In genomic region chr1:36314959-36315775, GRCm38 (mm10) we compare ENCODE assay signal across 13 mouse cellular contexts. TPM values are rescaled to one million over a fixed set of nuclear protein-coding genes. Genes with fewer than 3 reads are reported as not detected.
A peak's percentile ranks its signal among the peaks of the same experiment; 100 is the strongest.
DNase-seq lines count a peak whose midpoint lies in the region; TF ChIP-seq lines count a peak whose summit lies in the region.
"Had no signal": no experiment of that assay in that cellular context is flagged by ENCODE, and none has a peak within 500 bp of the region (broad histone marks: within the 10 kb centered on the region; RNA-seq: fewer than 3 reads in every experiment).

No protein-coding gene starts in this region.

- H3K36me3 ChIP-seq in thymus, adult 2 months (ENCODE audit: control insufficient read depth, insufficient read depth, low read length): peaks cover 17% of the 10 kb centered on the region; the same call in 1 of the 2 replicates

- TF ChIP-seq POLR2A in thymus, adult 2 months (IDR thresholded peaks at IDR 0.05; ENCODE audit: control insufficient read depth, extremely low read depth, insufficient read depth, low read length, poor library complexity): no peak

- no peak overlapping the region for H3K4me3 ChIP-seq in thymus, adult 2 months (ENCODE audit: control insufficient read depth, insufficient read depth, low read length)
- H3K4me3 ChIP-seq: embryonic facial prominence, embryonic 12.5 days had no signal

- TF ChIP-seq CTCF in thymus, adult 2 months (IDR thresholded peaks at IDR 0.05; ENCODE audit: borderline replicate concordance, control insufficient read depth, extremely low read depth, insufficient read depth, low read length, poor library complexity): no peak

- peak; percentile 73 for DNase-seq in adrenal gland, adult 8-10 months
- DNase-seq in adrenal gland, postnatal 4 days (ENCODE audit: low spot score in 2 of 2): no peak
- peak; percentile 36 for DNase-seq in thymus, postnatal 25 days
- no peak for DNase-seq in thymus, adult 2 months
- DNase-seq in embryo, embryonic 10.5 days (ENCODE audit: low spot score): peak; percentile 24
- no peak for DNase-seq in layer of hippocampus, adult 9-10 months (ENCODE audit: low spot score)
- DNase-seq in right cerebral cortex, adult 18-20 months: no peak
- no peak for DNase-seq in layer of hippocampus, adult 9-11 months
- DNase-seq: gastrocnemius, postnatal 10 days; heart, postnatal 10 days; kidney, adult 18-20 months had no signal

- no peaks in the 10 kb centered on the region for H3K27me3 ChIP-seq in thymus, adult 2 months (ENCODE audit: control insufficient read depth, insufficient read depth, low read length)
- H3K27me3 ChIP-seq: embryonic facial prominence, embryonic 12.5 days had no signal

- no peak overlapping the region for H3K27ac ChIP-seq in thymus, adult 2 months (ENCODE audit: control insufficient read depth, insufficient read depth, low read length)
- H3K27ac ChIP-seq: embryonic facial prominence, embryonic 12.5 days had no signal

- peaks cover 1% of the 10 kb centered on the region; the same call in 1 of the 2 replicates for H3K4me1 ChIP-seq in thymus, adult 2 months (replicated peaks; ENCODE audit: control insufficient read depth, insufficient read depth, low read length)
- H3K4me1 ChIP-seq: embryonic facial prominence, embryonic 12.5 days had no signal

- 91% methylated on average over 11 of the region's 11 CpGs for WGBS in thymus, adult 2 months

RNA-seq across cellular contexts. Expression of gene Arid5a, which starts 7.6 kb away (rescaled TPM):
- total RNA-seq in adrenal gland, adult 8-10 months (2022): 1 to 10 TPM; 4.0 to 6.3 (median 4.9) TPM
- 1 to 10 TPM; 6.0 to 8.4 TPM for total RNA-seq in adrenal gland, postnatal 4 days (2021)
- polyA plus RNA-seq in thymus, adult 2 months (2012; rRNA removed): 51.7 and 57.2 TPM in 2 replicates

RNA-seq across cellular contexts. Expression of gene Neurl3, which starts 40.7 kb away (rescaled TPM):
- 10 to 100 TPM in 2 of 4 experiments, 1 to 10 TPM in 2; 7.6 to 12.1 (median 10.1) TPM for total RNA-seq in adrenal gland, adult 8-10 months (2022)
- 10 to 100 TPM in 1 of 2 experiments, 1 to 10 TPM in 1; 8.0 to 10.4 TPM for total RNA-seq in adrenal gland, postnatal 4 days (2021)
- polyA plus RNA-seq in thymus, adult 2 months (2012; rRNA removed): 13.4 and 14.3 TPM in 2 replicates

RNA-seq across cellular contexts. Expression of gene Kansl3, which starts 53.8 kb away (rescaled TPM):
- 100 to 1,000 TPM in 3 of 4 experiments, 10 to 100 TPM in 1; 86.5 to 139 (median 135) TPM for total RNA-seq in adrenal gland, adult 8-10 months (2022)
- 100 to 1,000 TPM; 107 to 113 TPM for total RNA-seq in adrenal gland, postnatal 4 days (2021)
- polyA plus RNA-seq in thymus, adult 2 months (2012; rRNA removed): 96.5 and 103 TPM in 2 replicates

RNA-seq across cellular contexts. Expression of gene Fer1l5, which starts 56.9 kb away (rescaled TPM):
- 1 to 10 TPM in 2 of 4 experiments, not detected in 2; 1.3 to 1.6 TPM for total RNA-seq in adrenal gland, adult 8-10 months (2022)
- under 1 TPM; 0.70 to 0.99 TPM for total RNA-seq in adrenal gland, postnatal 4 days (2021)
- 0.04 and 0.08 TPM in 2 replicates for polyA plus RNA-seq in thymus, adult 2 months (2012; rRNA removed)
- total RNA-seq: gastrocnemius, postnatal 10 days; heart, postnatal 10 days; layer of hippocampus, postnatal 10 days had no signal

Comparison
In these comparisons a context has a peak if more than half of its experiments do, and no peak if none do; other contexts are left out.
1. DNase-seq: peak in adrenal gland, adult 8-10 months (single experiment), thymus, postnatal 25 days (single experiment) and embryo, embryonic 10.5 days (single experiment); none in adrenal gland, postnatal 4 days (0 of 2), thymus, adult 2 months (single experiment), layer of hippocampus, adult 9-10 months (single experiment), right cerebral cortex, adult 18-20 months (single experiment) and layer of hippocampus, adult 9-11 months (single experiment).